Mouse (Mus musculus) skeletal muscle tissue, adult 2 months (tissue): Measurements from ENCODE around the gene Rph3a.
"Not testable (repeated sequence)": the region's sequence is repeated elsewhere in the genome, so short reads cannot be mapped to it uniquely, and the experiment has no call there.

Experiments
- DNase-seq: peaks from one replicate; pipeline ENCODE4 v3.0.0-alpha.2; 2012; ENCODE audit warnings: low read depth, low spot score

Rph3a gene

GRCm38 (mm10) chr5:120974522-120974921, 35.4 kb downstream of the Rph3a start:
- no peak for DNase-seq

- DNase-seq, result no peak
These were observed 37.6 kb downstream of the Rph3a start for GRCm38 (mm10) chr5:120972278-120972677.

- DNase-seq, result no peak
These were observed 38.6 kb downstream of the Rph3a start for GRCm38 (mm10) chr5:120971326-120971725.

- DNase-seq, result no peak
These were observed 40.2 kb downstream of the Rph3a start for GRCm38 (mm10) chr5:120969703-120970102.

- no peak for DNase-seq
These were observed 41.1 kb downstream of the Rph3a start for GRCm38 (mm10) chr5:120968799-120969198.

GRCm38 (mm10) chr5:120968134-120968532, 41.8 kb downstream of the Rph3a start:
- DNase-seq, result no peak

GRCm38 (mm10) chr5:120967355-120968133, 42.3 kb downstream of the Rph3a start:
- no peak for DNase-seq

- no peak for DNase-seq
These were observed 43.0 kb downstream of the Rph3a start for GRCm38 (mm10) chr5:120966894-120967293.

- no peak for DNase-seq
These were observed 43.7 kb downstream of the Rph3a start for GRCm38 (mm10) chr5:120966156-120966555.

- DNase-seq, result no peak
These were observed 48.9 kb downstream of the Rph3a start for GRCm38 (mm10) chr5:120961004-120961403.

GRCm38 (mm10) chr5:120953974-120954373, 55.9 kb downstream of the Rph3a start:
- DNase-seq, result no peak

- DNase-seq, result peak; percentile 36
These were observed 57.6 kb downstream of the Rph3a start for GRCm38 (mm10) chr5:120952242-120952770.

GRCm38 (mm10) chr5:120942076-120942475, 67.8 kb downstream of the Rph3a start:
- DNase-seq, result no peak

GRCm38 (mm10) chr5:120938586-120938985, 71.3 kb downstream of the Rph3a start:
- DNase-seq, result no peak

GRCm38 (mm10) chr5:120937841-120938240, 72.1 kb downstream of the Rph3a start:
- DNase-seq, result no peak

GRCm38 (mm10) chr5:120933966-120934365, 75.9 kb downstream of the Rph3a start:
- DNase-seq, result no peak

- DNase-seq, result no peak
These were observed 82.9 kb downstream of the Rph3a start for GRCm38 (mm10) chr5:120927036-120927435.

GRCm38 (mm10) chr5:120926311-120926710, 83.6 kb downstream of the Rph3a start:
- not testable (repeated sequence) for DNase-seq

GRCm38 (mm10) chr5:120924520-120924919, 85.4 kb downstream of the Rph3a start:
- not testable (repeated sequence) for DNase-seq

GRCm38 (mm10) chr5:120923969-120924368, 85.9 kb downstream of the Rph3a start:
- no peak for DNase-seq

GRCm38 (mm10) chr5:120920296-120920695, 89.6 kb downstream of the Rph3a start:
- no peak for DNase-seq

- DNase-seq, result not testable (repeated sequence)
These were observed 90.5 kb downstream of the Rph3a start for GRCm38 (mm10) chr5:120919156-120919935.
